Mouse (Mus musculus) naive thymus-derived CD4-positive, alpha-beta T cell, adult 5 months (primary cell): ENCODE results near the gene Mrc1. TPM values are rescaled to one million over a fixed set of nuclear protein-coding genes. Genes with fewer than 3 reads are reported as not detected.

Source experiments
- polyA plus RNA-seq: library from polyadenylated mRNA; unstranded; fragments of 100-300 nt; shearing (Covaris generic); gene quantifications from one replicate; pipeline ENCODE4 v1.2.1, GENCODE M21; 2017

Mrc1 gene
- not detected for polyA plus RNA-seq

GRCm38 (mm10) chr2:14229149-14229548, at the start of gene Mrc1:
Mrc1 (plus strand) TSS chr2:14229392.

Other genes with a start within 250 kb of the Mrc1 start
- gene Hacd1, start 173.3 kb upstream of the Mrc1 start, polyA plus RNA-seq = not detected
- gene Stam, start 155.3 kb upstream of the Mrc1 start, polyA plus RNA-seq = 38.4 TPM
- gene Tmem236, start 54.9 kb upstream of the Mrc1 start, polyA plus RNA-seq = not detected
- gene Slc39a12, start 158.9 kb downstream of the Mrc1 start, polyA plus RNA-seq = not detected